In the genomic region with DNA sequence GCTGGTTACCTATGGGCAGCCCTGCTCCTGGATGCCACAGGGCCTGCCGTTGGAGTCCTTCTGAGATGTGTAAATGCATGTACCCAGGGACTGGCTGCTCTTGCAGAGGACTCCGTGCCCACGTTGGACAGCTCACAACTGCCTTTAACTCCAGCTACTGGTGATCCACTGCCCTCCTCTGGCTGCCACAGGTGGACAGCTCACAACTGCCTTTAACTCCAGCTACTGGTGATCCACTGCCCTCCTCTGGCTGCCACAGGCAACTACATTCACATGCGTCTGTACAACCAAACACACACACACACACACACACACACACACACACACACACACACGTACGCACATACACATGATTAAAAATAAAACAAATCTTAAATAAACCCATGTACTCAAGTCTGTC, we compare ENCODE assay signal across 8 mouse cellular contexts.
DNase-seq lines count a peak whose midpoint lies in the region; TF ChIP-seq lines count a peak whose summit lies in the region.
"Not testable (repeated sequence)": the region's sequence is repeated elsewhere in the genome, so short reads cannot be mapped to it uniquely, and the experiment has no call there.

No protein-coding gene starts in this region.

- not testable (repeated sequence) for H3K27ac ChIP-seq in ES-E14 (ENCODE audit: insufficient read depth, low read depth, low read length, poor library complexity, severe bottlenecking); heart, adult 2 months; testis, adult 2 months (ENCODE audit: control insufficient read depth, insufficient read depth, low read depth, low read length)

- TF ChIP-seq CTCF in heart, adult 2 months (IDR thresholded peaks at IDR 0.05), result peak; percentile 22; the same call in 1 of the 2 replicates
- 0 out of 2 replicates have a peak, but pooled peaks have one; percentile 4 for TF ChIP-seq CTCF in lung, adult 2 months (IDR thresholded peaks at IDR 0.05; ENCODE audit: insufficient read depth, low read length)
- TF ChIP-seq CTCF in testis, adult 2 months (IDR thresholded peaks at IDR 0.05; ENCODE audit: control insufficient read depth, insufficient read depth, insufficient replicate concordance, low read depth, low read length), result peak; percentile 37; the same call in 1 of the 2 replicates

- H3K79me2 ChIP-seq in heart, adult 2 months (replicated peaks; ENCODE audit: control insufficient read depth, insufficient read depth, low read length), result not testable (repeated sequence)

- in situ Hi-C loops in ES-E14 (cut with MboI; ENCODE audit: low sequenced_read_pairs in 2 of 2, unreplicated experiment in 2 of 2), result not testable (repeated sequence)

- H3K4me3 ChIP-seq in ES-E14 (ENCODE audit: insufficient read depth in 1 of 2, low read depth in 1 of 2, low read length in 2 of 2, poor library complexity in 1 of 2, severe bottlenecking in 1 of 2); heart, adult 2 months; lung, adult 2 months (replicated peaks; ENCODE audit: extremely low read depth, low read depth, low read length); testis, adult 2 months (ENCODE audit: control insufficient read depth, low read depth, low read length): not testable (repeated sequence)

- intact Hi-C loops in heart, adult 2 months (cut with DNase I), result not testable (repeated sequence)

- not testable (repeated sequence) for H3K36me3 ChIP-seq in ES-E14 (ENCODE audit: control insufficient read depth, insufficient read depth, low read length, poor library complexity, severe bottlenecking); heart, adult 2 months (ENCODE audit: control insufficient read depth, insufficient read depth, low read length); testis, adult 2 months (ENCODE audit: control insufficient read depth, insufficient read depth, low read length)

- TF ChIP-seq EP300 in heart, adult 2 months (IDR thresholded peaks at IDR 0.05; ENCODE audit: insufficient read depth, low read depth, low read length), result not testable (repeated sequence)

- 78% methylated on average over 6 of the region's 6 CpGs for WGBS in heart, adult 2 months
- 78% methylated on average over 6 of the region's 6 CpGs for WGBS in lung, adult 2 months

- H3K27me3 ChIP-seq in heart, adult 2 months (ENCODE audit: control insufficient read depth, insufficient read depth, low read length); testis, adult 2 months (ENCODE audit: control insufficient read depth, insufficient read depth, low read length): not testable (repeated sequence)

- H3K9me3 ChIP-seq in ES-E14 (ENCODE audit: control insufficient read depth, insufficient read depth, low read depth, low read length), result not testable (repeated sequence)

- peak; percentile 24 for DNase-seq in 416B (ENCODE audit: low read depth)
- DNase-seq in ES-E14 (ENCODE audit: low read depth, low spot score); heart, adult 2 months; lung, adult 2 months: not testable (repeated sequence)
- DNase-seq in adrenal gland, postnatal 10 days, result peak; percentile 24
- peak; percentile 37 to 49 for DNase-seq in cerebellum, postnatal 25 days
- DNase-seq in kidney, postnatal 4 days, result peak; percentile 6 to 13

- H3K4me1 ChIP-seq in ES-E14 (ENCODE audit: control insufficient read depth in 2 of 2, insufficient read depth in 2 of 2, low read length in 2 of 2, poor library complexity in 1 of 2); heart, adult 2 months (ENCODE audit: control insufficient read depth, insufficient read depth, low read length); lung, adult 2 months (ENCODE audit: control insufficient read depth, insufficient read depth, low read length); testis, adult 2 months (ENCODE audit: control insufficient read depth, insufficient read depth, low read length): not testable (repeated sequence)

- H3K9ac ChIP-seq in ES-E14 (ENCODE audit: insufficient read depth, low read depth, low read length, poor library complexity, severe bottlenecking); heart, adult 2 months (ENCODE audit: low read depth, low read length): not testable (repeated sequence)

- not testable (repeated sequence) for TF ChIP-seq POLR2A in heart, adult 2 months (IDR thresholded peaks at IDR 0.05; ENCODE audit: insufficient read depth, low read depth, low read length); lung, adult 2 months (IDR thresholded peaks at IDR 0.05; ENCODE audit: borderline replicate concordance, extremely low read depth, low read depth, low read length); testis, adult 2 months (IDR thresholded peaks at IDR 0.05; ENCODE audit: control insufficient read depth, low read depth, low read length)

TF ChIP-seq in ES-E14, 5 proteins besides CTCF, POLR2A, EP300 and RAD21:
- TF ChIP-seq ZC3H11A (IDR thresholded peaks at IDR 0.05; ENCODE audit: borderline replicate concordance, low read depth, low read length), result peak; percentile 37; the same call in 1 of the 2 replicates
